Mouse (Mus musculus): Measurements from ENCODE around the gene Gm8909.
"Not testable (repeated sequence)": the region's sequence is repeated elsewhere in the genome, so short reads cannot be mapped to it uniquely, and the experiment has no call there.

Gene Gm8909

GRCm38 (mm10) chr17:36161129-36162051, 6.9 kb downstream of the Gm8909 start:
- DNase-seq, result no peak

DNA sequence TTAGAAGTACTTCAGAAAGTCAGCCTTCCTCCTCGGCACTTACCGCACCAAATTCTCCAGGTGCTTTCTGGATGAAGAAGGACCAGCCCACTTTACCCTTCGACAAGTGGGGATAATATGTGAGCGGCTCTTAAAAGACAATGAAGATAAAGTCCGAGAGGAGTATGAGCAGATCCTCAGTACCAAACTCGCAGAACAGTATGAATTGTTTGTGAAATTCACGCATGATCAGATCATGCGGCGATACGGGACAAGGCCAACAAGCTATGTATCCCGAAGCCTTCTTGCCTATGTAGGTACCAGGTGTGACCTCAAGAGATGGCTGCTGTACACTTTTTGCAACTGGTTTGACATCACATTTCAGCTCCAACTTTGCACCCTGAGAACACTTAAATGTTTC, 10.1 kb downstream of the Gm8909 start:
- not testable (repeated sequence) for DNase-seq

DNA sequence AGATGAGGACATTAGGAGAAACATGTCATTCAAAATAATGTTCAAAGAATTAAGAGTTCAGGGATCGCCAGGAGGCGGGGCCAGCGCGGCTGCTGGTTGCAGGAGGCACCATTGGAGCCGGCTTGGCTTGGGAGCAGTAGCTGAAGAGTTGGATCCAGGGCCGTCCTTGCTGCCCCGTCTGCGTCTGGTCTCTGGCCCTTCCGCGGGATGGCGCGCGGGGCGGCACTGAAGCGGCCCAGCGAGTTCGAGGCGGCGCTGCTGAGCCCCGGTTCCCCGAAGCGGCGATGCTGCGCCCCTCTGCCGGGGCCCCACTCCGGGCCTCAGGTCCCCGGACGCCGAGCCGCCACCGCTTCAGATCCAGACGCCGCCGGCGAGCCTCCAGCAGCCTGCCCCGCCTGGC, 10.6 kb downstream of the Gm8909 start:
- DNase-seq, result not testable (repeated sequence)

DNA sequence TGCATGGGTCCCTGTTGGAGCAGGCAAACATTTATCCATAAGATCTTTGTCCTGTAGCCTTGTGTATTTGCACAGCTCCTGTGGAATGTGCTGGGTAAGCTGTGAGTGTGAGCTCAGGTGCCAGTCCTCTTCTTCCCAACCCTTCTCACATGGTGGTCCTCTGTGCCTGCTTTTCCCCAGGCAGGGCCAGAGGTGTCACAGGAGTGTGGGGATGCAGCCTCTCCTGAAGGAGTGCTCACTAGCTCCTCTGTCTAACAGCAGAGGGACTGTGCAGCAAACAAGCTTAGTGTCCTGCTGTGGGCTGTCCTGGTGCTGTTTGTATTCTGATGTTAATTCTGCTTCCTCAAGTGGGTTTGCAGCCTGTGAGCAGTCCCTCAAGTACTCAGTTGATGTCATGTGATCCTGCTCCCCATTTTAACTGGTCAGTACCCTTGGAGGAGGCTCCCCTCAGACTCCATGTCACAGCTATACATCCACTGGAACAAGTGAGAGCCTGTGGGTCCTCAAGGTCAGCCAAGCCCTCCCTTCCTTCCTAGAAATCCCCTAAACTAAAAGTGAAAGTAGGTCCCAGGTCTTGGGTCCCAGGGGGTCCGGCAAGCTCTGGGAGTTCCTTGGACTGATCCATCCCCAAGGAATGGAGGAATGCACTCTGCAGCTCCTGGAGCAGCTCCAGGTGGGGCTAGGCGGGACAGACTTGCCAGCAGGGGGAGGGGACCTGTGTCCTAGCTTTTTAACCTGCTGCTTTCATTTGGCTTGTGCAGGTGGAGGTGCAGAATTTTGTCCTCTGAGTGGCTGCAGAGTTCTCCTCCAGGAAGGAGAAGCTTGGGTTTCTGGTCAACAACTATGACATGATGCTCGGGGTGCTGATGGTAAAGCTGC, 13.8 kb downstream of the Gm8909 start:
- no peak for DNase-seq

DNA sequence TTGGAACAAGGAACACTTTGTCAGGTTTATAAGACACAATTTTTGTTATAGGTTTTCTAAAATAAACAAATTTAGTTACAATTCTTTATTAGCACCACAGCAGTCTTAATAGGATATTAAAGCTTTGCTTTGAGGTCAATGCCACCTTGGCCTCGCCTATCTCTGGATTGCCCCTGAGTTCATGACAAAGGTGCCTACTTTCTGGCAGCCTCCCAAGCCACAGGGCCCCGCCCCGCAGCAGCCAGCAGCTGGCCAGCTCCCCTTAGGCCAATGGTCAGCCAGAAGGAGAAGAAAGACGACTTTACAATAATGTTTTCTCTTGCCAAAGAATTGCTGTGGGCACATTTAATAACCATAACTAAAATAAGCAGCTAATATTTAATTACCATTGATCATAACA, 17.1 kb downstream of the Gm8909 start:
- DNase-seq, result not testable (repeated sequence)

- DNase-seq, result not testable (repeated sequence)
These were observed 19.9 kb downstream of the Gm8909 start for GRCm38 (mm10) chr17:36148468-36148867.

DNA sequence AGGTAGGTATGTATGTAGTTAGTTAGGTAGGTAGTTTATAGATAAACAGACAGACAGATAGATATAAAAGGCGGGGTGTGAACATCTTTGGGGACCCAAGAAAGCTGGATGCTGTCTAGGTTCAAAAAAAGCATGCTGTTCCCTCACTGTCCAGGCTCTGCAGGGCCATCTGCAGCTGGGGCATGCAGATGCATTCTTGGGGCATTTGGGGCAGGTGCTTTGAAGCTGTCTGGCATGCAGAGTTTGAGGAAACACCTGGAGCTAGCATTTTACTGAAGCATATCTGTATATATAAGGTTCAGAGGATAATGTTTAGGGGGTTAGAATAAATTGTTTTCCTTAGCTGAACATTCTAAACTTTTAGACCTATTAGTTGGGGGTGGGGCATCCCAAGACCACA, 21.4 kb downstream of the Gm8909 start:
- DNase-seq, result not testable (repeated sequence)

DNA sequence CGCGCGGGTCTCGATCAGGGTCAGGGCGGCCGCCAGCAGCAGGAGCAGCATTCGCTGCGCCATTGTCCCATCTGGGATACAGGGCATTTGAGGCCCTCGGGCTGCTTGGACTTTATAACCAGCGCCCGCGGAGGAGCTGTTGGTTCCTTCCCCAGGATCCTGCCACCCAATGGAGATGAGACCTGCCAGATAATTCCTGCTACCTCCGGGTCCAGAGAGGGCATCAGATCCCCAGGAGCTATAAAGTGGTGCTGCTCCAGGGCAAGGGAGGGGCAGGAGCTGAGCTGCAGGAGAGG, 22.5 kb downstream of the Gm8909 start:
- not testable (repeated sequence) for DNase-seq

GRCm38 (mm10) chr17:36145111-36145860, 23.1 kb downstream of the Gm8909 start:
- peak in 1 of 2 experiments; percentile 4 for DNase-seq

DNA sequence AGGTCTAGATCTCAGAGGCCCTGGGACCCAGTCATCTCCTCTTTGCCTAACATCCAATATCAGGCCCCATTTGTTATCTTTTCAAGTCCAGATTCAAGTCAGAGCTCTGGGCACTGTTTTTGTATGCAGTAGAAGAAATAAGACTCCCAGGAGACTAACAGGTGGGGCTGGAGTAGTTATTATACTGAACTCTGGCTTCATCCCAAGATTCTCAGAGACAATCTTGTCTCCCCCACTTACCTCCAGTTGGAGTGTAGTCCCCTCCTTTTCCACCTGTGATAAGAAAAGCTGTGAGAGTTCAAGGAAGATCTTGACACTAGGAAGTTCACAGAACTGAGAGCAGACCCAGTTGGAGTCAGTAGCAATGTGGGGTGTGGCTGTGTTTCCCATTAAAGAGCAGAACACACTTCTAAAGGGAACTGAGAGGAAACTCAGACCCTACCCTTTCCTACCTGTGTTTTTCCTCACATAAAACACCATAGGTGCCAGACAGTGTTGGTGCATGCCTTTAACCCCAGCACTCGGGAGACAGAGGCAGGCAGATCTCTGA, 32.0 kb downstream of the Gm8909 start:
- DNase-seq, result not testable (repeated sequence)

DNA sequence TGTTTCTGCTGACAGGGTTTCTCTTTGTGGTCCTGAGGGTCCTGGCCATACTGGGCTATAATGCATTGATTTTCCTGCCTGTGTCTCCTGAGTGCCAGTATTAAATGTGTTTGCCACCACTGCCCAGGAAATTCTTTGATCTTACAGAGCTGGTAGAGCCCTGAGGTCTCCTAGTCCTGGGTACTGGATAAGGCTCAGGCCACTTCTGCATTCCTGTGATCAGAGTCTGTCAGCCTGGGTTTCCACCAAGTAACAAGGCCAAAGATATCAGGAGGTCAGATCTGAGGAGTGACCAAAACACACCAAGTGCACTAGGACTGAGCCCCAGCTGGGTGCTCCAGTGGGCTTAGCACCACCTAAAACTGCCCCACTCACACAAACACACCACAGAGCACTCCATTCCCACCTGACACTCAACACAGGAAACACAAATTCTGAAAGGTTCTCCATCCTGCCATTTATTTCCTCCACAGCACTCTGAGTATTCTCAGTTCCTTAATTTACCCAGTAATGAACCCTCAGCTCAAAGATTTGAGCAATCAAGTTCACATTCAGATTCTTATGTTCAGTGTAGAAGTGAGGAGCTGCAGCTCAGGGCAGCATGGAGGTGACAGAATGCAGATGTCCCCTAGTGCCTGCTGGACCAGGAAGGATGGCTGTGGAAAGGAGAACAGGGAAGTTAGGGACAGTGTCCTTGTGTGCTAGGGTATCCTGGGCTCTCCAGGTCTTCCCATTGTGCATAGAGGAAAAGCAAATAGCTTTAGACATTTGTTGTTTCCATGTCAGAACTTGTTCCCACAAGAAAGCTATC, 32.7 kb downstream of the Gm8909 start:
- not testable (repeated sequence) for DNase-seq

- DNase-seq, result no peak
These were observed 36.6 kb downstream of the Gm8909 start for GRCm38 (mm10) chr17:36131516-36132265.

DNA sequence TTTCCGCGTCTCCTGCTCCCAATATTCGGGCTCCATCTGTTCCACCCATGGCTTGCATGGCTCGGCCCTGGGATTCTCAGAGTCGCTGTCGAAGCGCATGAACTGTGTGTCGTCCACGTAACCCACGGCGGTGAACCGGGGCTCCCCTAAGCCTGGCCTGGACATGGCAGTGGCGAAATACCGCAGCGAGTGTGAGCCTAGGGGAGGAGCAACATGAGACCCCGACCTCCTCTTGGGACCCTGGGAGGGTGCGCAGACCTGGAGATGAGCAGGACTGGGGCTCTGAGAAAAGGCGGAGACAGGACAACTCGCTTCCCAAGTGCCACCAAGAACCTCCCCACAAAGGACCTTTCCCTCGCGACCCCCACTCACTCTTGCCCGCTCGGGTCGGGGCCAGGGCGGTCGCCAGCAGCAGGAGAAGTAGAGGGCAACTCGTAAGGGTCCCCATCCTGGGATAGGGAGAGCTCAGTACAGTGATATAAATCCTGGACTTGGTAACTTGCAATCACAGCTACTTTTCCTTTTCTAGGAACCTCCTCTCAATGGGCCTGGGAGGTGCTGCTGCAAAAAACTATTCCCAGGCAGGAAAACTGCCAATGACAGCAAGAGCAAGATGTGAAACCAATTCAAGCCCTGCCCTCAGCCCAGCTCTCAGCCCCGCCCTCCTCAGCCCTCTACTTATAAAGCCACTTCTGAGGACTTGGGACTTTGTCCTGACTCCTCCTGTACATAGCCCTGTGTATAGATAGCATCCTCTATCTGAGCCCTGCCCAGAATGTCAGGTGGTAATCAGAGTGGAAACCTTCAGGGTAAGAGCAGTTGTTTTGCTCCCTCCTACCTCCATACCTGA, 39.1 kb downstream of the Gm8909 start, which contains the start of gene Gm7030:
Gene Gm7030 (minus strand): TSS at position 458 of the 850 bp plus-strand sequence.
- not testable (repeated sequence) for DNase-seq

DNA sequence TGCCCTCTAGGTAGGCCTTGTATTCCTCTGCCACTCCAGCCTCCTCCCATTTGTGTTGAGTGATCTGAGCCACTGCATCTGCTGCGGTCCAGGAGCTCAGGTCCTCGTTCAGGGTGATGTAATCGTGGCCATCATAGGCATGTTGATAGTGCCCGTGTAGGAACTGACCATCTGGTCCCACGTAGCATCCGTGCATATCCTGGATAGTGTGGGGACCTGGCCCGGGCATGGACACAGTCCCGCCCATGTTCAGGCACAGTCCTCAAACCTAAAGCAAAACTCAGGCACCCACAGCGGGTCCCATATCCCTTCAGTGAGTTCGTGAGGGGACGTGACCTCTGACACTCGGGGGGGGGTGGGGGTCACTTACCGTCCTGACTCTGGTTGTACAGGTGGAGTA, 39.8 kb downstream of the Gm8909 start:
- not testable (repeated sequence) for DNase-seq

- DNase-seq, result not testable (repeated sequence)
These were observed 44.2 kb downstream of the Gm8909 start for GRCm38 (mm10) chr17:36124111-36124510.

DNA sequence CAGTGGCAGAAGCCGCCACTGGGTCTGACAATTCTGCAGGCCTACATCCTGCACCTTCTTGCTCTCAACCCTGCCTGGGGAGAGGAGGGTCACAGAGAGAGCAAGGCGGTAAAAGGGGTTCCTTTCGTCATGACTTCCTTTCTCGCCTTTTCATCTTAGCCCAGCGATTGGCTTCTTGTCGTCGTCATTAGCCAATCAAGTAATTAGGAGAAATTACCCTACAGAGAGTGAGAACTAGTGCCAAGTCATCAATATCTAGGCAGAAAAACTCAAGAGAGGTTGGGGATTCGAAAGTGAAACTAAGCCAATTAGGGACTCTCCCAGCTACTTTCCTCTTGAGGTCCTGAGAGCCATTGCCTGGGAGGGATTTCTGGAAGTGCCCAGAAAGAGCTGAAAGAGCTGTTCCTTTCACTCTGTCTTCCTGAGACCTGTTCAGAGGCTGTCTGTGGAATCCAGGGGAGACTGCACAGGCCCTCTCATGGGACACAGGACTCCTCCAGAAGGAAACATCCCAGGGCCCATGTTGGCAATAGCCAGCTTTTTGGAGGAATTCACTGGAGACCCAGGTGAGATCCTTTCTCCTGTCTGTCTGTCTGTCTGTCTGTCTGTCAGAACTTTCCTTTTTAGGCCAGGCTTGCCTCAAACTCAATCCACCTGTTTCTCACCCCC, 46.9 kb downstream of the Gm8909 start, which contains the start of gene Gm19684:
Gene Gm19684 (plus strand): TSS at position 327 of the 669 bp plus-strand sequence.
- not testable (repeated sequence) for DNase-seq

DNA sequence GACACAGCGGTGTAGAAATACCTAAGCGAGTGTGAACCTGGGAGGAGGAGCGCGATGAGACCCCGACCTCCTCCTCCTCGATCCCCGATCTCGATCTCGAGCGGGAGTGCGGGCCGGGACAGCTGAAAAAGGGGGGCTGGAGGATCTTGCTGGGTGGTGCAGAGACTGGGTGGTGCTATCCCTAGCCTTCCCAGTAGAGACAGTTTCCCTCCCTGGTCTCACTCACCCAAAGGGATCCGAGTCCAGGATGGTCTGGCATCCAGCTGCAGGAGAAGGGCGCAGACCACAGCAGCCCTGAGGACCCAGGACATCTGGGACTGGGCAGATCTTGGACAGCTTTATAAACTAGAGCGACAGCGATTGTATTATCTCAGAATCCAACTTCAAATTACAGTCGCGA, 47.5 kb downstream of the Gm8909 start:
- DNase-seq, result not testable (repeated sequence)

DNA sequence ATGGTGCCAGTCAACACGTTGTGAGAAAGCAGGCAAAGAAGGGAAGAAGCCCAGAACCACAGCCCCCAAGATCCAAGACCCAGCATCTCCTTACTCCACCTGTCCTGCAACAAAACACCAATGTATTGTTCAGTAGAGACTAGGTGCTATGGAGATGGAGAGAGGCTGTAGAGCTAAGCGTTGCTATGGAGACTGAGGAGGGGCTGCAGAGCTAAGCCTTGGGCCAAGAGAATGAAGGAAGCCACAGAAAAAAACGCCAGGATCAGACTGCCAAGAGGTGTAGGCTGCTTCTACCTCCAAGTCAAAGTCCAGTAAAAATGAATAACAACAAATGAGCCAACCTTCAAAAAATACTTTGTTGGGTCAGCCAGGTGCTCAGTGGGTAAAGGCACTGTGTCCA, 51.8 kb downstream of the Gm8909 start:
- DNase-seq, result not testable (repeated sequence)

All from cerebellum, postnatal 36 days (tissue).